Mouse (Mus musculus) liver, adult (tissue): ENCODE data around the gene Flt3l.

Source experiments
- GATA4 ChIP-seq: IDR thresholded peaks from 2 replicates; pipeline ENCODE4 v1.6.1; 2014; ENCODE audit warnings: mild to moderate bottlenecking, low read length; ENCODE audit not compliant: insufficient replicate concordance

The Flt3l gene

GRCm38 (mm10) chr7:45100046-45100445, 36.2 kb downstream of the Flt3l start:
- no peak for TF ChIP-seq GATA4

GRCm38 (mm10) chr7:45098541-45099240, 37.5 kb downstream of the Flt3l start:
- no peak for TF ChIP-seq GATA4

GRCm38 (mm10) chr7:45097479-45097878, 38.8 kb downstream of the Flt3l start:
- TF ChIP-seq GATA4, result peak; percentile 52; the same call in 1 of the 2 replicates

GRCm38 (mm10) chr7:45095367-45095766, 40.9 kb downstream of the Flt3l start:
- no peak for TF ChIP-seq GATA4

GRCm38 (mm10) chr7:45094121-45094520, 42.1 kb downstream of the Flt3l start:
- TF ChIP-seq GATA4, result no peak

- TF ChIP-seq GATA4, result no peak
These were observed 42.7 kb downstream of the Flt3l start for GRCm38 (mm10) chr7:45093516-45093905.

GRCm38 (mm10) chr7:45092828-45093515, 43.3 kb downstream of the Flt3l start:
- no peak for TF ChIP-seq GATA4

- peak; percentile 61; the same call in 1 of the 2 replicates for TF ChIP-seq GATA4
These were observed 44.2 kb downstream of the Flt3l start, which contains the start of gene Rcn3 for GRCm38 (mm10) chr7:45092048-45092447. Gene Rcn3, minus strand, starts transcription at chr7:45092221.

GRCm38 (mm10) chr7:45091001-45091990, 44.9 kb downstream of the Flt3l start:
- TF ChIP-seq GATA4, result no peak

- no peak for TF ChIP-seq GATA4
These were observed 45.8 kb downstream of the Flt3l start for GRCm38 (mm10) chr7:45090251-45090977.

GRCm38 (mm10) chr7:45088597-45088996, 47.6 kb downstream of the Flt3l start:
- no peak for TF ChIP-seq GATA4

- TF ChIP-seq GATA4, result no peak
These were observed 50.1 kb downstream of the Flt3l start for GRCm38 (mm10) chr7:45086084-45086483.

GRCm38 (mm10) chr7:45083300-45083890, 52.8 kb downstream of the Flt3l start:
- no peak for TF ChIP-seq GATA4
